Mouse (Mus musculus): Measurements from ENCODE around the gene Tat.

GRCm38 (mm10) chr8:109998066-109998465 lies 7.8 kb downstream of the Tat start:
- no peak for TF ChIP-seq CTCF (IDR thresholded peaks at IDR 0.05; ENCODE audit: control insufficient read depth, insufficient read depth, insufficient read length)
- TF ChIP-seq MAX (IDR thresholded peaks at IDR 0.05): no peak
- TF ChIP-seq USF1 (IDR thresholded peaks at IDR 0.05; ENCODE audit: low read depth): no peak
- TF ChIP-seq MYOG (IDR thresholded peaks at IDR 0.05; ENCODE audit: control insufficient read depth, extremely low read depth, insufficient read length): no peak
